Mouse (Mus musculus) bone marrow macrophage, adult 2 months (primary cell): ENCODE results near the gene Zfp975.
"Not testable (repeated sequence)": the region's sequence is repeated elsewhere in the genome, so short reads cannot be mapped to it uniquely, and the experiment has no call there.

Experiments
- CTCF ChIP-seq: IDR thresholded peaks from 2 replicates; pipeline ENCODE4 v1.5.1; 2012; ENCODE audit warnings: low read depth, mild to moderate bottlenecking, low read length, moderate library complexity
- POLR2A ChIP-seq: IDR thresholded peaks from 2 replicates; pipeline ENCODE4 v1.6.1; 2012; ENCODE audit warnings: mild to moderate bottlenecking, low read depth, low read length, borderline replicate concordance

- not testable (repeated sequence) for TF ChIP-seq POLR2A, CTCF
Observed at GRCm38 (mm10) chr7:42631031-42631430, 61.5 kb downstream of the Zfp975 start.
